ENCODE assay signal across 29 mouse cellular contexts in genomic region chr9:21232867-21233266, GRCm38 (mm10). TPM values are rescaled to one million over a fixed set of nuclear protein-coding genes. Genes with fewer than 3 reads are reported as not detected.
A peak's percentile ranks its signal among the peaks of the same experiment; 100 is the strongest.
DNase-seq lines count a peak whose midpoint lies in the region; ATAC-seq and TF ChIP-seq lines count a peak whose summit lies in the region.
"Had no signal": no experiment of that assay in that cellular context is flagged by ENCODE, and none has a peak within 500 bp of the region (broad histone marks: within the 10 kb centered on the region; RNA-seq: fewer than 3 reads in every experiment).

No protein-coding gene starts in this region.

- no peak for TF ChIP-seq EP300 in heart, adult 2 months (IDR thresholded peaks at IDR 0.05; ENCODE audit: insufficient read depth, low read depth, low read length)
- no peak for TF ChIP-seq EP300 in liver, embryonic 14.5 days (IDR thresholded peaks at IDR 0.05; ENCODE audit: low read depth)
- TF ChIP-seq EP300 in stomach, postnatal 0 days (optimal IDR thresholded peaks at IDR 0.05) = no peak

- no peak for ATAC-seq in liver, embryonic 14.5 days (ENCODE audit: insufficient read depth)
- no peak for ATAC-seq in stomach, postnatal 0 days (ENCODE audit: low FRiP score, low TSS enrichment)
- ATAC-seq: CD4-positive, CD25-positive, alpha-beta regulatory T cell, adult 4 months; forebrain, embryonic 15.5 days; hindbrain, postnatal 0 days; Patski had no signal

- H3K9ac ChIP-seq in heart, adult 2 months (ENCODE audit: low read depth, low read length) = no peak overlapping the region
- no peak overlapping the region for H3K9ac ChIP-seq in liver, embryonic 14.5 days (replicated peaks)
- H3K9ac ChIP-seq in stomach, postnatal 0 days (ENCODE audit: low read length) = no peak overlapping the region
- H3K9ac ChIP-seq: embryonic facial prominence, embryonic 13.5 days; forebrain, embryonic 12.5 days; forebrain, embryonic 15.5 days; heart, embryonic 12.5 days; heart, embryonic 15.5 days; hindbrain, embryonic 14.5 days had no signal

- H3K79me2 ChIP-seq in heart, adult 2 months (replicated peaks; ENCODE audit: control insufficient read depth, insufficient read depth, low read length) = peaks cover 3% of the 10 kb centered on the region

- no peaks in the 10 kb centered on the region for H3K27me3 ChIP-seq in heart, adult 2 months (ENCODE audit: control insufficient read depth, insufficient read depth, low read length)
- H3K27me3 ChIP-seq in liver, embryonic 14.5 days (ENCODE audit: control insufficient read depth, insufficient read depth, low read length) = no peaks in the 10 kb centered on the region
- H3K27me3 ChIP-seq in testis, adult 2 months (ENCODE audit: control insufficient read depth, insufficient read depth, low read length) = no peaks in the 10 kb centered on the region
- H3K27me3 ChIP-seq in stomach, postnatal 0 days (ENCODE audit: control insufficient read depth, insufficient read depth, low read length) = no peaks in the 10 kb centered on the region
- H3K27me3 ChIP-seq: embryonic facial prominence, embryonic 13.5 days; forebrain, embryonic 12.5 days; forebrain, embryonic 15.5 days; heart, embryonic 12.5 days; heart, embryonic 15.5 days; Patski had no signal

- H3K4me3 ChIP-seq in heart, adult 2 months = no peak overlapping the region
- no peak overlapping the region for H3K4me3 ChIP-seq in liver, embryonic 14.5 days (ENCODE audit: insufficient read depth in 1 of 2, low read depth in 2 of 2, low read length in 2 of 2)
- peak overlapping the region; percentile 60 for H3K4me3 ChIP-seq in testis, adult 2 months (ENCODE audit: control insufficient read depth, low read depth, low read length)
- no peak overlapping the region for H3K4me3 ChIP-seq in stomach, postnatal 0 days (ENCODE audit: low read depth, low read length)
- H3K4me3 ChIP-seq: embryonic facial prominence, embryonic 10.5 days; embryonic facial prominence, embryonic 13.5 days; erythroblast, embryonic 14.5 days; forebrain, embryonic 12.5 days; forebrain, embryonic 15.5 days; heart, embryonic 12.5 days; heart, embryonic 15.5 days had no signal

- WGBS in heart, adult 2 months = 89% methylated on average over 5 of the region's 5 CpGs
- WGBS in liver, embryonic 14.5 days (ENCODE audit: insufficient replicate concordance) = 77% methylated on average over 5 of the region's 5 CpGs
- 89% methylated on average over 5 of the region's 5 CpGs for WGBS in stomach, postnatal 0 days

- H3K4me2 ChIP-seq in liver, embryonic 14.5 days (ENCODE audit: low read depth) = no peak overlapping the region
- H3K4me2 ChIP-seq in stomach, postnatal 0 days (replicated peaks; ENCODE audit: low read depth) = no peak overlapping the region
- H3K4me2 ChIP-seq: embryonic facial prominence, embryonic 13.5 days; forebrain, embryonic 12.5 days; forebrain, embryonic 15.5 days; heart, embryonic 12.5 days; heart, embryonic 15.5 days; hindbrain, embryonic 14.5 days had no signal

- peak; percentile 18; the same call in 1 of the 2 replicates for TF ChIP-seq CTCF in heart, adult 2 months (IDR thresholded peaks at IDR 0.05)
- 0 out of 2 replicates have a peak, but pooled peaks have one; percentile 5 for TF ChIP-seq CTCF in liver, embryonic 14.5 days (IDR thresholded peaks at IDR 0.05; ENCODE audit: low read depth)
- TF ChIP-seq CTCF in testis, adult 2 months (IDR thresholded peaks at IDR 0.05; ENCODE audit: control insufficient read depth, insufficient read depth, insufficient replicate concordance, low read depth, low read length) = no peak
- TF ChIP-seq CTCF in stomach, postnatal 0 days (IDR thresholded peaks at IDR 0.05; ENCODE audit: low read depth) = 0 out of 2 replicates have a peak, but pooled peaks have one; percentile 6

- TF ChIP-seq POLR2A in heart, adult 2 months (IDR thresholded peaks at IDR 0.05; ENCODE audit: insufficient read depth, low read depth, low read length) = no peak
- no peak for TF ChIP-seq POLR2A in testis, adult 2 months (IDR thresholded peaks at IDR 0.05; ENCODE audit: control insufficient read depth, low read depth, low read length)

- no peak overlapping the region for H3K27ac ChIP-seq in heart, adult 2 months
- H3K27ac ChIP-seq in liver, embryonic 14.5 days = no peak overlapping the region
- H3K27ac ChIP-seq in testis, adult 2 months (ENCODE audit: control insufficient read depth, insufficient read depth, low read depth, low read length) = no peak overlapping the region
- no peak overlapping the region for H3K27ac ChIP-seq in stomach, postnatal 0 days (replicated peaks)
- H3K27ac ChIP-seq: embryonic facial prominence, embryonic 10.5 days; embryonic facial prominence, embryonic 13.5 days; forebrain, embryonic 12.5 days; forebrain, embryonic 15.5 days; heart, embryonic 15.5 days; hindbrain, embryonic 14.5 days; hindbrain, postnatal 0 days had no signal

- intact Hi-C loops in heart, adult 2 months (cut with DNase I) = no loop called here
- intact Hi-C loops in heart, postnatal 10 days (cut with DNase I) = no loop called here

- DNase-seq in heart, adult 2 months = no peak
- no peak for DNase-seq in heart, postnatal 10 days
- DNase-seq in liver, embryonic 14.5 days (ENCODE audit: low read depth in 3 of 3, low spot score in 3 of 3) = no peak
- no peak for DNase-seq in liver
- no peak for DNase-seq in testis, postnatal 10 days (ENCODE audit: low spot score)
- no peak for DNase-seq in stomach, postnatal 0 days (ENCODE audit: low spot score)
- DNase-seq in kidney, postnatal 14 days = no peak
- DNase-seq: adrenal gland, postnatal 10 days; adrenal gland, postnatal 36 days; cerebellum, adult 11 months; cerebellum, adult 2 months; cerebellum, postnatal 10 days; cerebellum, postnatal 36 days; embryo, embryonic 11 days; gastrocnemius, postnatal 14 days; heart, postnatal 14 days; heart, postnatal 4 days had no signal

- H3K9me3 ChIP-seq in liver, embryonic 14.5 days (ENCODE audit: control insufficient read depth, low read length) = no peaks in the 10 kb centered on the region
- H3K9me3 ChIP-seq in stomach, postnatal 0 days (ENCODE audit: control insufficient read depth, low read length) = no peaks in the 10 kb centered on the region
- H3K9me3 ChIP-seq: embryonic facial prominence, embryonic 10.5 days; embryonic facial prominence, embryonic 13.5 days; forebrain, embryonic 12.5 days; forebrain, embryonic 15.5 days; heart, embryonic 12.5 days; heart, embryonic 15.5 days had no signal

- peaks cover 12% of the 10 kb centered on the region for H3K4me1 ChIP-seq in heart, adult 2 months (ENCODE audit: control insufficient read depth, insufficient read depth, low read length)
- H3K4me1 ChIP-seq in liver, embryonic 14.5 days (replicated peaks; ENCODE audit: control insufficient read depth in 2 of 2, insufficient read depth in 2 of 2, low read length in 1 of 2) = peaks cover 7 to 10% of the 10 kb centered on the region in 2 experiments
- peaks cover 14% of the 10 kb centered on the region for H3K4me1 ChIP-seq in testis, adult 2 months (ENCODE audit: control insufficient read depth, insufficient read depth, low read length)
- H3K4me1 ChIP-seq in stomach, postnatal 0 days (replicated peaks; ENCODE audit: control insufficient read depth, insufficient read depth) = peaks cover 9% of the 10 kb centered on the region

- H3K36me3 ChIP-seq in heart, adult 2 months (ENCODE audit: control insufficient read depth, insufficient read depth, low read length) = peaks cover 2% of the 10 kb centered on the region; the same call in 1 of the 2 replicates
- H3K36me3 ChIP-seq in liver, embryonic 14.5 days (replicated peaks; ENCODE audit: control insufficient read depth, insufficient read depth, low read depth) = peaks cover 39% of the 10 kb centered on the region
- no peaks in the 10 kb centered on the region for H3K36me3 ChIP-seq in testis, adult 2 months (ENCODE audit: control insufficient read depth, insufficient read depth, low read length)
- H3K36me3 ChIP-seq in stomach, postnatal 0 days (ENCODE audit: control insufficient read depth, insufficient read depth, low read length) = peaks cover 16% of the 10 kb centered on the region

RNA-seq across cellular contexts. Expression of gene Keap1, which starts 6.3 kb away (rescaled TPM):
- total RNA-seq in heart, adult 2 months (2021) = 10 to 100 TPM; 37.6 to 47.2 TPM
- 40.4 and 46.0 TPM in 2 replicates for polyA plus RNA-seq in heart, adult 2 months (2012; rRNA removed)
- total RNA-seq in heart, postnatal 10 days (2021) = 10 to 100 TPM; 38.5 to 39.5 TPM
- 15.1 and 15.8 TPM in 2 replicates for polyA plus RNA-seq in liver, embryonic 14.5 days (2012; rRNA removed)
- 15.6 and 16.4 TPM in 2 replicates for polyA plus RNA-seq in liver, embryonic 14.5 days (2014; fragmentation: Nextera tagmentation; extraction: Ambion mirVana)
- 46.9 and 52.8 TPM in 2 replicates for polyA plus RNA-seq in testis, adult 2 months (2012; rRNA removed)
- polyA plus RNA-seq in stomach, postnatal 0 days (2015; fragmentation: Nextera tagmentation; extraction: Ambion mirVana) = 37.2 and 40.8 TPM in 2 replicates

RNA-seq across cellular contexts. Expression of gene S1pr5, which starts 15.4 kb away (rescaled TPM):
- total RNA-seq in heart, adult 2 months (2021) = 1 to 10 TPM; 1.2 to 1.3 TPM
- 0.73 and 1.5 TPM in 2 replicates for polyA plus RNA-seq in heart, adult 2 months (2012; rRNA removed)
- total RNA-seq in heart, postnatal 10 days (2021) = under 1 TPM; 0.41 to 0.50 TPM
- polyA plus RNA-seq in liver, embryonic 14.5 days (2012; rRNA removed) = 0.06 TPM in 2 replicates
- 0.09 and 0.10 TPM in 2 replicates for polyA plus RNA-seq in liver, embryonic 14.5 days (2014; fragmentation: Nextera tagmentation; extraction: Ambion mirVana)
- not detected in 2 replicates for polyA plus RNA-seq in testis, adult 2 months (2012; rRNA removed)
- 4.7 and 5.0 TPM in 2 replicates for polyA plus RNA-seq in stomach, postnatal 0 days (2015; fragmentation: Nextera tagmentation; extraction: Ambion mirVana)
- polyA plus RNA-seq: erythroblast, embryonic 14.5 days; Patski had no signal

RNA-seq across cellular contexts. Expression of gene Atg4d, which starts 32.2 kb away (rescaled TPM):
- 100 to 1,000 TPM in 1 of 2 experiments, 10 to 100 TPM in 1; 88.7 to 100 TPM for total RNA-seq in heart, adult 2 months (2021)
- 60.8 and 72.6 TPM in 2 replicates for polyA plus RNA-seq in heart, adult 2 months (2012; rRNA removed)
- total RNA-seq in heart, postnatal 10 days (2021) = 10 to 100 TPM; 67.6 to 69.6 TPM
- 21.5 and 38.9 TPM in 2 replicates for polyA plus RNA-seq in liver, embryonic 14.5 days (2012; rRNA removed)
- polyA plus RNA-seq in liver, embryonic 14.5 days (2014; fragmentation: Nextera tagmentation; extraction: Ambion mirVana) = 69.3 and 78.1 TPM in 2 replicates
- 27.5 and 31.8 TPM in 2 replicates for polyA plus RNA-seq in testis, adult 2 months (2012; rRNA removed)
- polyA plus RNA-seq in stomach, postnatal 0 days (2015; fragmentation: Nextera tagmentation; extraction: Ambion mirVana) = 38.6 and 41.7 TPM in 2 replicates

RNA-seq across cellular contexts. Expression of gene Kri1, which starts 54.9 kb away (rescaled TPM):
- 10 to 100 TPM; 16.3 to 16.8 TPM for total RNA-seq in heart, adult 2 months (2021)
- polyA plus RNA-seq in heart, adult 2 months (2012; rRNA removed) = 10.5 and 12.8 TPM in 2 replicates
- 10 to 100 TPM; 18.9 to 19.7 TPM for total RNA-seq in heart, postnatal 10 days (2021)
- 14.4 and 21.9 TPM in 2 replicates for polyA plus RNA-seq in liver, embryonic 14.5 days (2012; rRNA removed)
- polyA plus RNA-seq in liver, embryonic 14.5 days (2014; fragmentation: Nextera tagmentation; extraction: Ambion mirVana) = 3.9 and 5.0 TPM in 2 replicates
- 35.0 and 36.9 TPM in 2 replicates for polyA plus RNA-seq in testis, adult 2 months (2012; rRNA removed)
- 6.7 and 7.9 TPM in 2 replicates for polyA plus RNA-seq in stomach, postnatal 0 days (2015; fragmentation: Nextera tagmentation; extraction: Ambion mirVana)

RNA-seq across cellular contexts. Expression of gene Cdkn2d, which starts 58.3 kb away (rescaled TPM):
- 10 to 100 TPM; 11.3 to 15.0 TPM for total RNA-seq in heart, adult 2 months (2021)
- polyA plus RNA-seq in heart, adult 2 months (2012; rRNA removed) = 25.0 and 32.9 TPM in 2 replicates
- total RNA-seq in heart, postnatal 10 days (2021) = 10 to 100 TPM; 24.5 to 25.3 TPM
- polyA plus RNA-seq in liver, embryonic 14.5 days (2012; rRNA removed) = 70.5 and 74.4 TPM in 2 replicates
- polyA plus RNA-seq in liver, embryonic 14.5 days (2014; fragmentation: Nextera tagmentation; extraction: Ambion mirVana) = 116 and 119 TPM in 2 replicates
- polyA plus RNA-seq in testis, adult 2 months (2012; rRNA removed) = 98.6 and 107 TPM in 2 replicates
- polyA plus RNA-seq in stomach, postnatal 0 days (2015; fragmentation: Nextera tagmentation; extraction: Ambion mirVana) = 23.1 and 28.0 TPM in 2 replicates
